Mouse (Mus musculus): Measurements from ENCODE around the gene Fasn. TPM values are rescaled to one million over a fixed set of nuclear protein-coding genes. Genes with fewer than 3 reads are reported as not detected.
"Not testable (repeated sequence)": the region's sequence is repeated elsewhere in the genome, so short reads cannot be mapped to it uniquely, and the experiment has no call there.

Gene Fasn
- polyA plus RNA-seq, 1 experiment = 201 TPM

DNA sequence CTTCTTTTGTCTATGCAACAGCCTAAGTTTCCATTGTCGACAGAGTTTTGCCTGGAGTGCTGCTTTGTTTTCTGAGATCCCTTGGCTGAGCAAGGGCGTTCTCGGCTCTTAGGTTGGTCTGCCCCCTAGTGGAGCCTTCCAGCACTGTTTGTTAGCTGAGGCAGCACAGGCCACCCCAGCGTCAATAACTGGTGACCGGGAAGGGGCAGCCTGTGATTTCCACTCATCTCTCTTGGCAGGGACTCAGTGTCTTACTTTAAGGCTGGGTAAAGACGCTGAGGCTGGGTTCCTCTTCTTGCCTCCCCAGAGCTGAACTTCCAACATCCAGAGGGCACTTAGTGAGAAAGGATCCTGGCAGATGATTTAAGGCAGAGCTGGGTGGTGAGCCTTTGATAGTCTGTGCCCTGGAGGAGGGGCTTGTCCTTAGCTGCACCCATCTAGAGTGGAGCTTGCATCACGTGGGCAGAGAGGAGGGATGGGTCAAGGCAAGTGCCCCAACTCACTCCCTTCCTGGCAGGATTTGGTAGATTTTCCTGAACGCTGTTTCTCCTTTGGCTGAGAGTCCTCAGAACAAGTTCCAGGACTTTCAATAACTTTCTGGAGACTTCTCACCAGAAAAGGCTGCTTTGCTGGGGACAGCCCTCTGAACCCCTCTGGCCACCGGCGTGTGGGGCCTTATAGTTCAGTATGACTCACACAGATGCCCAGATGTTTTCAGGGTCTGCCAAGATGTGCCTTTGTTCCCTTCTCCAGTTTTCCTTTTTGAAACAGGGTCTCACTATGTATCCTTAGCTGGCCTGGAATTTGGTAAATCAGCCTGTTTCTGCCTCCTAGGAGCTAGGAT, 24.1 kb downstream of the Fasn start:
- WGBS = 6% methylated on average over 10 of the region's 10 CpGs
- no peak for DNase-seq (ENCODE audit: low read depth, low spot score)

DNA sequence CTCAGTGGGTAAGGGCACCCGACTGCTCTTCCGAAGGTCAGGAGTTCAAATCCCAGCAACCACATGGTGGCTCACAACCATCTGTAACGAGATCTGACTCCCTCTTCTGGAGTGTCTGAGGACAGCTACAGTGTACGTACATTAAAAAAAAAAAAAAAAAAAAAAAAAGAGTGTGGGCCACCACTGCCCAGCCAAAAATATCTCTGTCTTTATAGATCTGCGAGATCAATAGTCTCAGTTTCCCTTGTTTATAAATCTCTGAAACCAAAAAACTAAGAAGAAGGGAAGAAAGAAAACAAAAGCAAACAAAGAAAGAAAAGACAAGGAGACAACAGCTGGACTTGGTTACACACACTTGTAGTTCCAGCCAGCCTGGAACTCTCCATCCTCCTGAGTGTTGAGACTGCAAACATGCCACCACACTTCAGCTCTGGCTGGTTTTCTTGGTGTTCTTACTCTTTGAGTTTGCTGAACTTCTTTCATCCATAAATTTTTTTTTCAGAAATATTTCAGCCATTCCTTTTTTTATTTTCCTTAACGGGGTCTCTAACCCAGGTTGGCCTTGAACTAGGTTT, 24.9 kb downstream of the Fasn start:
- no peak for DNase-seq (ENCODE audit: low read depth, low spot score)
- WGBS = 52% methylated on average over 6 of the region's 6 CpGs

DNA sequence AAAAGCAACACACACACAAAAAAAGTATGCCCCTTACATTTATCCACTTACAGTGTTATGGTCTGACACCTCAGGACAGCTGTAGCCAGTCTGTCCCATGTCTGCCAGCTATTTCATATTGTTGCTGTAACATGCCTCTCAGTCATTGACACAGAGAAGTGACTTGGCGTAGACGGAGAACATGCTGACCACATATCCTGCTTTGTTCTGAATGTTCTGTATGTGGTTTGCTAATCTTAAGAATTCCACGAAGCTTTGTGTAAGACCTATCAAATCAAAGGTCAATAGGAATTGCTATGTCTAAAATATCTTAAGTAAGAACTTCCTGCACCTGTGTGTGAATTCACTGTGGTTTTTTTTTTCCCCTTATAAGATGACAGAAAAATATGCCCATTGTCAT, 26.1 kb downstream of the Fasn start:
- WGBS = 71% methylated on average over 3 of the region's 3 CpGs
- DNase-seq (ENCODE audit: low read depth, low spot score) = no peak

DNA sequence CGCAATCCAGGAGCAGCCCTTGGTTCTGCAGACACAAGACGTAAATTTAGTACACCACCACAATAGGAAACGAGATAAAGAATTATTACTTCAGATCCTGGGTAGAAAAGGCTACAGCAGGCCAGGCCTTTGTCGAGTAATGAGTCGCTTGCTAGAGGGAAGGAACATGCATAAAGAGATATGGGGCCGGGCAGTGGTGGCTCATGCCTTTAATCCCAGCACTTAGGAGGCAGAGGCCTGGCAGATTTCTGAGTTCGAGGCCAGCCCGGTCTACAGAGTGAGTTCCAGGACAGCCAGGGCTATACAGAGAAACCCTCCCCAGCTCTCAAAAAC, 27.8 kb downstream of the Fasn start:
- DNase-seq (ENCODE audit: low read depth, low spot score) = no peak
- WGBS = 30% methylated on average over 8 of the region's 8 CpGs

DNA sequence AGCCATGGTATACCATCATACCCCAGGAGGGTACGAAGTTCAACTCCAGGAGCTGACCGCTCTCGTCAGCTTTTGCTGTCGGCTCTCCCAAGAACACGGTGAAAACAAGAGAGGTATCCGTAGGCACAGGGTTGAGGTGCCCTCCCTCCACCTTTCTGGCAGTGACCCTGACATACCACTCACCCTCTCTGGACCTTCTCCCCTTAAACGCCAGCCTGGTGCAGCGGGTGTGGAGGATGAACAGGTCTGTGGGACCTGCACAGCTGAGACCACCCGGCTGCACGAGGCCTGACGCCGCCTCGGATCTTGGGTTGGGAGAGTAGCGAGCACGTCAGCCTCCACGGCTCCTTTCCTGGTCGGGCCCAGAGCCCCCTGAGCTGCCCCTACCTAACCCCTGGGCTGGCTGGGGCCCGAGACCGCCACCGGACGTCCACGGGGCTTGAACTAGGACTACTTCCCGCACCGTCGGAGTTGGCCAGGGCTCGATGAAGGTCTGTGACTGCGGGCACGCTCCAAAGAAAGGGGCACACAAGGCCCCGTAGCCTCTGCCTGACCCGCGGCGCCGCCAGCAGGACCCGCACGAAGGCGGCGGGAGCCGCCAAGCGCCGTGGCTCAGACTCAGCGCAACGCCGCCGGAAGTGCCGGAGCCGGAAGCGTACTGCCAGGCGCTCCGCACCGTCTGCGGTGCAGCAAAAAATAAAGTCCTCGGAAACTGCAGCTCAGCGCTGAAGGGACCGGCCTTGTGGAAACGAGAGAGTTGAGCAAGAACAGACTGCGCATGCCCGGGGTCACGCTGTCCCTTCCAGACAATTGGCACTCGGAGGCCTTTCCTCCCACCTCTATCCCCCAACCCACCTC, 28.4 kb downstream of the Fasn start, which contains the start of gene Dus1l:
TSS of gene Dus1l (minus strand) at position 648 of the 858 bp plus-strand sequence.
- DNase-seq (ENCODE audit: low read depth, low spot score) = peak; percentile 92
- under 1% methylated on average over 59 of the region's 59 CpGs for WGBS

DNA sequence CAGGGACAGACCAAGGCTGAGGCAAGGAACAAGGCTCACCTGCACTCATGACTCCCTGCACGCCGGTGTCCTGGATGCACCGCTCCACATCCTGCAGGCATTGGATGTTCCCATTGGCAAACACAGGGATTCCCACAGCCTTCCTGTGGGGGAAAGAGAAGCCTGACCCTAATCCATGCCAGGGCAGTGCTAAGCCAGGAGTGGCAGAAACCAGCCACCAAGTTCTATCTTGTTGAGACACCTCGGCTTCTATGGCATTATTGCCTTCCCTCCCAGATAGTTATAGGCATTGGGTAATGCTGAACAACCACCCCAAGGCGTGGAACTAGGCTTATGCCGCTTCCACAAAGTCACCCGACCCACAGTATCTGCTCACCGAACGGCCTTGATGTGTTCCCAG, 31.7 kb downstream of the Fasn start:
- DNase-seq (ENCODE audit: low read depth, low spot score) = no peak
- WGBS = 90% methylated on average over 9 of the region's 9 CpGs

DNA sequence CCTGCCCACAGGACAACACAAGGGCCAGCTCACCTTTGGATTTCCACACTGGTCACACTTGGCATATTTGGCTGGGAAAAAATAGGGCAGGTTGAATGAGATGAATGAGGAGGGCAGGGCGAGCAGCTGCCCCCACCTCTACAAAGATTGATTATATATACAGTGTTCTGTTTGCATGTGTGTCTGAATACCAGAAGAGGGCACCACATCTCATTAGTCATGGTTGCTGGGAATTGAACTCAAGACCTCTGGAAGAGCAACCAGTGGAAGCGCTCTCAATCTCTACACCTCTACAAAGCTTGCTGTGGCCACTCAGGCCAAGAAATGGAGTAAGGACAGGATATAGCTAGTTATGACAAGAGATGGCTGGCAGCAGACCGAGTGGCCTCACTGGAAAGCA, 34.5 kb downstream of the Fasn start:
- DNase-seq (ENCODE audit: low read depth, low spot score) = no peak
- WGBS = 88% methylated on average over 3 of the region's 3 CpGs

DNA sequence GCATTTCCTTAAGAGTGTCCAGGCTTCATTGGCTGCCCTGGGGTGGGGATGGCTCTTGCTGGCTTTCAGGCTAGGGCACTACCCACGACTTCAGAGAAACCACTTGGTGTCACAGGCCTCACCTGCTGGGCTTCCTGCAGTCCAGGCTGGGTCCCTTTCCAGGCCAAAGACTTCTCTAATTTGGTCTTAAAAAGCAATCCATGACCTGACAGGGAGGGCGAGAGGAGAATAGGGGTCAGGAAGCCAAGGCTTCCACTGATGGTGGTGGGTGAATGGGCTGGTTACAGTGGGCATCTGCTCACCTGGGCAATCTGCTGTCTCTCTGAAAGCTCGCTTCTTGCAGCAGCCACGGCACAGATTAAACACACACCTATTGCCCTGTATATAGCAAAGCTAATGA, 35.0 kb downstream of the Fasn start:
- no peak for DNase-seq (ENCODE audit: low read depth, low spot score)
- WGBS = 85% methylated on average over 4 of the region's 4 CpGs

DNA sequence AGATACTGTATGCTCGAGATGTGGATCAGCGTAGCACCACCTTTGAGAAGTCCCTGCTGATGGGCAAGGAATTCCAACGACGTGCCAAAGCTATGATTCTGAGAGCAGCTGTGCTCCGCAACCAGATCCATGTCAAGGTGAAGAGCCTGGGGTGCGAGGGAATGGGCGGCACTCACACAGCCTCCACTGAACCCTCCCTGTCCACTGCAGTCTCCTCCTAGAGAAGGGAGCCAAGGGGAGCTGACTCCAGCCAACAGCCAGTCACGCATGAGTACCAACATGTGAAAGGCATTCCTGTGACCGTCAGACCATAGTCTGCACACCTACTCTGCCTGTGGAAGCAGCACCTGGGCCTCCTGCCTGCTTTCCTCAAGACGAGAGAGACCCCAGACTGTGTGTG, 35.9 kb downstream of the Fasn start:
- not testable (repeated sequence) for DNase-seq (ENCODE audit: low read depth, low spot score)
- WGBS = 84% methylated on average over 10 of the region's 10 CpGs

DNA sequence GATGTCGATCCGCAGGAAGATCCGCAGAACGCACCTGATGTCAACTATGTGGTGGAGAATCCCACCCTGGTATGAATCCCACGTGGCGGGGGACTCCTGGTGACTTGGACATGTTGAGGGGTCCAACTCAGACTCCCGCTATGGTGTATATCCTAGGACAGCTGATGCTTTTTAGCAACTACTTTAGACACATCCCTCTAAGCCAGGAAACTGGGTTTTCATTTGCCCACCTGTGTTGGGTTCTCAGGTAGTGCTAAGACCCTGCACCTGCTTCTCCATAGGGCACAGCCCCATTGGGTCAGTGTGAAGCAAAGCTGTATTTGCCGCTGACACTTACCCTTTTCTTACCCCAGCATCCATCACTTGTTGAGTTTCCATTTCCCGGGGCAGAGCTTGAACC, 39.2 kb downstream of the Fasn start:
- 26% methylated on average over 9 of the region's 9 CpGs for WGBS
- DNase-seq (ENCODE audit: low read depth, low spot score) = no peak

DNA sequence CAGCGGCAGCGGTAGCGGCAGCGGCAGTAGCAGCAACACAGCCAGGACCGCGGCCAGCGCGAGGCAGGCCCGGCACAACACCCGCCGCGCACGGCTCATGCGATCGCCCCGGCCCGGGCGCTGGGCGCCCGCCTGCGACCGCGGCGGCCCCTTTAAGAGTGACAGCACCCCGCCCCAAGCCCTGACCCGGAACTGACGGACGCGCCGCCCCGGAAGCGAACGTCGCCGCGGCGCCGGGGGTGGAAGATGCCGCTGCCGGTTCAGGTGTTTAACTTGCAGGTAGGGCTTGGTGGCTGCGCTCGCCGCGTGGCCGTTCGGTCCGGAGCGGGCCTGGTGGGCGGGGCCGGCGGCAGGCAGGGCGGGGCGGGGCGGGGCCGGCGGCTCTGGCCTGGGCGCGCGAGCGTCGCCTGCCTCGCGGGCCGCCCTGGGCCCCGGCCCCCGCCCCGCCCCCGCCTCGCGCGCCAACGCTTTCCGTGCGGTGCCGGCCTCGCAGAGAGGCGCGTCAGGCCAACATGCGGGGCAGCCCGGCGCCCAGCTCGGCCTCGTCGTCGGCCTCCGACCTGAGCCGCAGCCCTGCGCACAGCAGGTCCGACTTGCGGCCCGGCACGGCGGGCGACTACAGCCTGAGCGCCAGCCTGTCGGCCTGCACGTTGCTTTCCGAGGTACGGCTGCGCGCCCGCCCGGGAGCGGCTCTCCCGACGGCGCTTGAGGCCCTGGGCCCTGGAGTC, 40.1 kb downstream of the Fasn start, which contains the start of the genes Rfng and Gps1:
TSS of gene Rfng (minus strand) at position 144 of the 728 bp plus-strand sequence.
TSS of gene Gps1 (plus strand) at position 209 of the 728 bp plus-strand sequence.
- WGBS = under 1% methylated on average over 107 of the region's 107 CpGs
- no peak for DNase-seq (ENCODE audit: low read depth, low spot score)

DNA sequence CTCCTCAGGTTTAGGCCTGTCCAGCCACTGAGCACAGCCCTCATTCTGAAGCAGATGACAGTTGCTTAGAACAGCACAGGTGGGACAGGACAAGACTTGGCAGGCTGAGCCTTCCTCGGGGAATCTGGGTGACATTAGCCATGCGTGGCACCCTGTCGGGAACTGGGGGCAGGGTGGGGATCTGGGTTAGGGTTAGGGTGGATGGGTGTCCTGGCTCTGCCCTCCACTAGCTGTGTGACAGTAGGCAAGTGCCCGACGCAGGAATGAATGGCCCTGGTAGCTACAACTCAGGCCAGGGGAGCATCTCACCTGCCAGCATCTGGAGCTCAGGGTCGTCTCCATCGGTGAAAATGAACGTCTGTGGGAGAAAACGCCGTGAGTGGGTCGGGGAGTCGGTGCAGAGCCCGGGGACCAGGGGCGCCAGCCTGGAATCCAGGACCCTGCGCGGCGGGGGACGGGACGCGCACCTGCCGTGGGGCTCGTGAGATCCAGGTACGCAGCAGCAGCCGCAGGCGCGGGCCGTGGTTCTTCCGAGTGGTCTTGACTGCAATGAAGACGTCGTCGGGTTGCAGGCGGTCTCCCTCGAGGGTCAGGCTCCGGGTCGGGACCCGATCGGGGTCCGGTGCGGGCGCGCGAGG, 40.8 kb downstream of the Fasn start:
- no peak for DNase-seq (ENCODE audit: low read depth, low spot score)
- 1% methylated on average over 42 of the region's 42 CpGs for WGBS

DNA sequence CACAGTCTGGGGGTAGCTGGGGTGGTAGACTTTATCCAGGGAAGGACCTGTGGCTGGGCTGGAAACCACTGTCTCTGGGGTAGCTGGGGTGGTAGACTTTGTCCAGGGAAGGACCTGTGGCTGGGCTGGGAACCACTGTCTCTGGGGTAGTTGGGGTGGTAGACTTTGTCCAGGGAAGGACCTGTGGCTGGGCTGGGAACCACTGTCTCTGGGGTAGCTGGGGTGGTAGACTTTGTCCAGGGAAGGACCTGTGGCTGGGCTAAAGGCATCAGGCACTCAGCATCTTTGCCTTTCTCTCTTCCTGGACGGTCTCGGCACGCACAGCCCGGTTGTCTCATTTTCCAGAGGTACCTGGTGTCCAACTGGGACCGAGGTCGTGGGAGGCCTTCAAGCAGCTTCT, 43.0 kb downstream of the Fasn start:
- WGBS = 93% methylated on average over 6 of the region's 6 CpGs

DNA sequence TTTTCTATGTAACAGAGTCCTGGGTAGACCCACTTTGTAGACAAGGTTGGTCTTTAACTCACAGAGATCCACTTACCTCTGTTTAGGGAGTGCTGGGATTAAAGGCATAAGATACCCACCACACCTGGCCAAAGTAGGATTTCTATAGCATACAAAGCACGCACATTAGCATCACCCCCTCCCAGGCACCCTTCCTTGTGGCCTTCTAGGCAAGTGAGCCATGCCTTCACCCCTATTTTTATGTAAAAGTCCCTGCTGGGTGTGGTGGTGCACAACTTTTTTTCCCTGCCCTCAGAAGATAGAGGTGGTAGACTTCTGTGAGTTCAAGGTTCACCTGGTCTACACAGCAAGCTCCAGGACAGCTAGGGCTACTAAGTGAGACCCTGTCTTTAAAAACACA, 44.5 kb downstream of the Fasn start:
- DNase-seq (ENCODE audit: low read depth, low spot score) = no peak
- WGBS = 90% methylated on average over 1 of the region's 1 CpGs

More for the DNA sequence above, 43.0 kb downstream of the Fasn start:
- DNase-seq (ENCODE audit: low read depth, low spot score) = not testable (repeated sequence)

DNA sequence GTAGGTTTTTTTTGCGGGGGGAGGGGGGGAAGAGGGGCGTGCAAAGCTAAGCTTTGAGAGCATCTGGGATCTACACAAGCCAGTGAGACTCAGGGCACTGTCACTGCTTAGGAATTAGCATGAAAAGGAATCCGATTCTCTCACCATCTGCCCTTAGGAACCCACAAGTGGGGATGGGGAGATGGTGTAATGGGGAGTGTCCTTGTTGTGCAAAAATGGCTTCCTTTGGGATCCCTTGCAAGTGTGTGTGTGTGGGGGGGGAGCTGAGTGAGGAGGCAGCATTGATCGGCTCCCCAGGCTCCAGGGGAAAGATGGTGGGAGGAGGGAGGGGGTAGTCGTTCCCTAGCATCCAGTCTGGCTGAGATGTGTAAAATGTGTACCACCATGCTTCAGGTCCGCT, 47.2 kb downstream of the Fasn start:
- 38% methylated on average over 6 of the region's 6 CpGs for WGBS
- DNase-seq (ENCODE audit: low read depth, low spot score) = no peak

DNA sequence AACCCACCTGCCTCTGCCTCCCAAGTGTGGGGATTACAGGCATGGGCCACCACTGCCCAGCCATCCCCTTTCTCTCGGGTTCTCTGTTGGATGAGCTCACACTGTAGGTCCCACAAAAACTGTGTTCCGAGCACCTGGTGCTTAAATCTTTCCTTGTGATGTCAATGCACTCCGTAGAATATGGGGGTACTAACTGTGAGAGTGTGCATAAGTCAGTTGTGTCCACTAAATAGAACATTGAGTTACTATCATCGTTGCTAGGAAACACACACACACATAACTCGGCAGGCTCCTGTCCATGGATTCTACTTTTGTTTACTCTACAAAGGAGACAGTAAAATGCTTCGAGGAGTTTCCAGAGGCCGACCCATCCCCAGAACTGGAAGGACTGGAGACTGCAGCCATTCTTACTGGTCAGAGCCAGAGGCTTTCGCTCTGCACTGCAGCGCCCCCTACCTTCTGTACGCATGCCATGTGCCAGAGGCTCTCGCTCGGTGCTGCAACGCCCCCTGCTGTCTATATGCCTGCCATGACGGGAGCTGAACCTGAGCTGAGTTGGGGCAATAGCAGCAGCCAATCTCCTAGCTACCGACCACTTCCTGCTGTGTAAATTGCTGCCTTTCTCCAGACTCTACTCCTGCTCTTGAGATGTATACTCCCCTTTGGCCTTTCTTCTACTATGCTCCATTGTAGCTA, 48.4 kb downstream of the Fasn start:
- DNase-seq (ENCODE audit: low read depth, low spot score) = peak; percentile 89
- WGBS = 12% methylated on average over 15 of the region's 15 CpGs

DNA sequence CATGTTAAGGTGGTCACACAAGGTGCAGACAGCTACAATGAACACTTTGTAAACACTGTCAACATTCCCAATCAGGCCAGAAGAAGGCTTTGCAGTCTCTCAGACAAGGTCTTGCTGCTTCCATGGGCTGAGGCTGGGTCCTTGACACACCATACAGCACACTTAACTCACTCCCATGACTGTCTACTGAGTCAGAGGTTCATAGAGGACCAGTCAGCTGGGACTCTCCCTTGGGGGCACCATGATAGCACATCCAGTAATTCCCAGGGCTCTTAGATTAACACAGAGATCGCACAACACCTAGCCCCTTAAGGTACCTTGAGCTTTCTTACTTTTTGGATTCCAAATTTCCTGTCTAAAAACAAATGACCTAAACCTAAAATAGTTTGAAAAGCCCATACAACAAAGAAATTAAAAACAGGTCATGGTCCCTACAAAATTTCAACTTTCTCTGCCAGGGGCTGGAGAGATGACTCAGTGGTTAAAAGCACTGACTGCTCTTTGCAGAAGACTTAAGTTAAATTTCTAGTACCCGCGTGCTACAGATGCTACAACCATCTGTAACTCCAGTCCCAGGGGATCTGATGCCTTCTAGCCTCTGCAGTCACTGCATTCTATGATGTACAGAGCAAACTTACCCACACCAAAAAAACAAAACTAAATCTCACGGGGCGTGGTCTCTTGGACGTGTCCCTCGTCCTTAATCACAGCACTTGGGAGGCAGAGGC, 50.7 kb downstream of the Fasn start:
- 84% methylated on average over 7 of the region's 7 CpGs for WGBS

DNA sequence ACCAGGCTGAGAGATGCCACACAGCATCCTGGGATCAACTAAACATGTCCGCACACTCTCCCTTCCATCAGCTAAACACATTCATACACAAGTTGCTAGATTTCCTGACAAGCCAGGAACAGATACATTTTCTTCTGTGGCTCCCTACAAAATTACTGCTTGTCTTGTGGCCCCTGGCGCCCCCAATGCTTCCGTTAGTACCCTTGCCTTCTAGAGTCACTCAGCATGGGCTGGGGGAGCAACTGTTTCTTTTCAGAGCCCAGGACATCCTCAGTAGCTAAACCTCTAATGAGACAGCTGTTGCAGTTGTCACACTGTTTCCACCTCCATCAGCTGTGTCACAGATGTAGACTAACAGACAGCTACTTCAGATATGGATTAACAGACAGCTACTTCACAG, 51.6 kb downstream of the Fasn start:
- 95% methylated on average over 3 of the region's 3 CpGs for WGBS
- no peak for DNase-seq (ENCODE audit: low read depth, low spot score)

More for the DNA sequence above, 50.7 kb downstream of the Fasn start:
- no peak for DNase-seq (ENCODE audit: low read depth, low spot score)
